Mouse (Mus musculus) B cell, adult 2 months (primary cell): ENCODE results near the gene Scrn2.

Experiments
- DNase-seq, 2 experiments: peaks; one replicate each; pipeline ENCODE4 v3.0.0; 2022

Gene Scrn2

DNA sequence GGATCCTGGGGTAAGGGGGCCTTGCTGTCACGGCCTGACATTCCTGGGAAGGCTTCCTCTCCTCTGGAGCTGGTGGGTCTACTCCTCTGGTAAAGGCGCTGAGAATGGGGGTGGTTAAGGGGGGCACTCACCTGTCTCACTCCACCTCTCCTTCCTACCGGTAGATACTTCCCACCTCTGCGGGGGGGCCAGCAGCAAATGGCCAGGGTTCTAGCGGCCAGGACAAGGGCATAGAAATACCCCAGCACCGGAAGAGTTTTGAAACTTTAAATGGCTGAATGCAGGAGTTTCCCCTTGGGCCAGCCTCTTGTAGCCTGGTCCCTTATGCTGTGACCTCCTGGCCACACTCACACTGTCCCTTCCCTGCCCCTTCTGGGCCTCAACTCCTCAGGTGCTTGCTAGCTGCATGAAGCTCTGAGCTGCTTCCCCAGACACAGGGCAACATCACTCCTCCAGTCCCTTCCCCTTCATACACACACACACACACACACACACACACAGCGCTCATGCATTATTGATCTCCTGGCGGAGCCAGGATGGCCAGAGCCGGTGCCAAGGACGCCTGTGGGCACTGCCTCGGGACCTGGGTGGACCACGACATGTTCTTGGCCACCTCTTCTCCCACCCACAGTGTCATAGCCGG lies 21.3 kb downstream of the Scrn2 start:
- peak in 1 of 2 experiments; percentile 5 for DNase-seq

DNA sequence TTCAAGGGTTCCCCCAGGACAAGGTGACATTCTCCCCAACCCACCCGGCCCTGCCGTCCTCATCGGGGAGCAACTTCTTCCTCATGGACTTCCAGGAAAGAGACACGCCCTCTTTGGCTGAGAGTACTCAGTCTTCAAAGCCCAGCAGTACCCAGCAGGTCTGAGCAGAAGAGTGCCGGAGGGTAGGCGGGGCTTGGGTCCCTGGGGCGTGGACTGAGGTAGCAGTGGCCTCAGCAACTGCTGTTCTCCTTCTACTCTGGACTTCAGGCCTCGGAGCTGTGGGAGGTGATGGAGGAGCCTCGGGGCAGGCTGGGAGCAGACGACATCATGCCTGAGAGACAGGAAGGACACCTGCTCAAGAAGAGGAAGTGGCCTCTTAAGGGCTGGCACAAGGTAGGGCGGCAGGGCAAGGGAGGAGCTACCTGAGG lies 22.5 kb downstream of the Scrn2 start:
- peak; percentile 46 to 50 for DNase-seq

DNA sequence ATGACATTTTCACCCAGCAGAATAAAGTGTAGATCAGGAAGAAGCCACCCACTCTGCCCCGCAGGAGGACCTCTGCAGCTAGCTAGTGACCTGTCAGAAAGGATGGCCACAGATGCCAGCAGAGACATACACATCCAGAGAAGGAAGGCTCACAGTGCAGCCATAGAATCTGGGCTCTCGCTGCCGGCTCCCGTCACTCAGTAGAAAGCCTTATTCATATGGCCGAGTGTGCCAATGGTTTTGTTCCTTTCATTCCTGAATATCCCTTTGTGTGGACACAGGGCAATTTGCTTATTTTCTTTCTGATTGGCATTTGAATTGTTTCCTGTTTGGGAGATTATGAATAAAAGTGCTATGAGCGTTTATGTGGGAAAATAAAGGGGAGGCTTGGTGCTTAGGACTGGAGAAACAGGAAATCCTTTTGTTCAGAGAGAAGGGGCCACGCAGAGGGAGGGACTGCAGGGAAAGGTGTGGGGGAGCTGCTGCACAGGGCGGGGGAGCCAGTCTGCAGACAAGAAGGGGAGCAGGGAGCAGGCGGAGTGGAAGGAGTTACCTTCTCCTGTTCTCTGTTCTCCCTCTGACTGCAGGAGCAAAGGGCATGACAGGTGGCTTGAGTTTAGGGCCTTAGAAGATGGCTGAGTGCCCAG lies 33.7 kb downstream of the Scrn2 start:
- no peak for DNase-seq

DNA sequence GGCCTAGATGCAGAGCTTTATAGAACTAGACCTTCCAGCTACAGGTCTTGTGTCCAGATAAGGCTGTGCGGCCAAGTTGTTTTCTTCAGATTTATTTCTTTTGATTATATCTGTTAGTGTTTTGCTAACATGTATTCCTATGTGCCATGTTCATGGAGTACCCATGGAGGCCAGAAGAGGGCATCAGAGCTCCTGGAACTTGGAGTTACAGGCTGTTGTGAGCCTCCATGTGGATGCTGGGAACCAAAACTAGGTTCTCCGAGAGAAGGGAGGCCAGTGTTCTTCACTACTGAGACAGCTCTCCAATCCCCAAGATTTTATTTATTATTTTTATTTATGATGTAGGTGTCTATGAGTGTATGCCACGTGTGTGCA lies 34.2 kb downstream of the Scrn2 start:
- peak; percentile 17 to 24 for DNase-seq

GRCm38 (mm10) chr11:97065538-97066295 lies 36.0 kb downstream of the Scrn2 start:
- DNase-seq = no peak

GRCm38 (mm10) chr11:97066656-97067360 lies 37.1 kb downstream of the Scrn2 start:
- DNase-seq = no peak

DNA sequence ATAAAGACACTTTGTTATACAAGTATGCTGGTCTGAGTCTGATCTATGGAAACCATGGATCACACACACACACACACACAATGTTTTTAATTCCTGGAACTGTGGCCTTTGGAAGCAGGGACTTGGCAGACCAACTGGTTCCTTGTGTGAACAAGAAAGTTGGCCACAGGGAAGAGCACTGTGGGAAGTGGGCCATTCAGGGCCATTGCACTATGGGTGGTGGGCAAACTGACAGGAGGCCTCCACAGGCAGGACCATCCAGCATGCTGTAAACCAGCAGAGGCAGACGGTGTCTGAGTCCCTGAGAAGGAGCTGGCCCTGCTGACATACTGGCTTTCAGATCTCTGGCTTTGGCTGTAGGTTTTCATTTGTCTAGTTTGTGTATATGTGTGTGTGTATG lies 39.6 kb downstream of the Scrn2 start:
- DNase-seq = no peak

DNA sequence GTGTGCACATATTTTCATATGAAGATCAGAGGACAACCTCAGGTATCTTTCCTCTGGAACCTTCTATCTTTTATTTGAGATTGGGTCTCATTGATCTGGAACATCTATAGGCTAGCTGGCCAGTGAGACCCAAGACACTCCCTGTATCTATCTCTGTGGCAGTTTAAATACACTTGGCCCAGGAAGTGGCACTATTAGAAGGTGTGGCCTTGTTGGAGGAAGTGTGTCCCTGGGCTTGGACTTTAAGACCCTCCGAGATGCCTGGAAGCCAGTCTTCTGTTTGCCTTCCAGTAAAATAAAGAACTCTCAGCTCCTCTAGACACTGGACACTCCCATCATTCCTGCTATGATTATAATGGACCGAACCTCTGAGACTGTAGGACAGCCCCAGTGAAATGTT lies 40.0 kb downstream of the Scrn2 start:
- no peak for DNase-seq

GRCm38 (mm10) chr11:97071129-97071528 lies 41.4 kb downstream of the Scrn2 start:
- DNase-seq = no peak

- peak; percentile 46 to 52 for DNase-seq
Measured at GRCm38 (mm10) chr11:97072533-97072932, 42.8 kb downstream of the Scrn2 start.

DNA sequence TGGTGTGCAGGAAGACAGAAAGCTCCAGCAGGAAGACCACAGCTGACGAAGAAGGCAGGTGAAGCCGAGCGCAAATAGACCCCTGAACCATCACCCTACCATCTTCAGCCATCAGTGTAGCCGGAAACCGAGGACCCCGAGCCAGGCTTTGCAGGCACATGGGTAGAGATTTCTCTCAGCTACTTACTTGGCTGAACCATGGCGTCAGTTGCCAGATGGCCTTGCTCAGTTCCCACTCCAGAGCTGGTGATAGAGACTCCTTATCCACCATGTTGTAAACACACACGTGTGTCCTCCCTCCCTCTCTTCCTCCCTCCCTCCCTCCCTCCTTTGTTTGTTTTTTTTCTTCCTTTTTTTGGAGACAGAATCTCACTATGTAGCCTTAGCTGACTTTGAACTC lies 44.5 kb downstream of the Scrn2 start:
- no peak for DNase-seq

DNA sequence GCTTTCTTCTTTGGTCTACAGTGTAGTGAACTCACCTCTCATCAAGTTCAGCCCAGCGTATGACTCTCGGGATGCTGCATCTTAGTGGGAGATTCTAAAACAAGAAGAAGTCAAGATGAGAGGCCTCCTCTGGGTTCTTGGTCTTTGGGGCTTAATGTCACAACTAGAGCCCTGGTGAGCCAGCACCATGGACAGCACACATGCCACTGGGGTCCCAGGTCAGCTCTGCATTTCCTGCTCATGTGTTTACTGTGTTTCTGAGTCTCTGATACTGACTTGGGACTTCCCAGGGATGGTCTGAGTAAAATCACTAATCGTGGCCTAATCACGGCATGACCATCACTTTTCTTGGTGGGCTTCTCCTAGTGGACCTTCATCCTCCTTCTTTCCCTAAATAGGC lies 49.0 kb downstream of the Scrn2 start:
- peak; percentile 15 to 16 for DNase-seq

DNA sequence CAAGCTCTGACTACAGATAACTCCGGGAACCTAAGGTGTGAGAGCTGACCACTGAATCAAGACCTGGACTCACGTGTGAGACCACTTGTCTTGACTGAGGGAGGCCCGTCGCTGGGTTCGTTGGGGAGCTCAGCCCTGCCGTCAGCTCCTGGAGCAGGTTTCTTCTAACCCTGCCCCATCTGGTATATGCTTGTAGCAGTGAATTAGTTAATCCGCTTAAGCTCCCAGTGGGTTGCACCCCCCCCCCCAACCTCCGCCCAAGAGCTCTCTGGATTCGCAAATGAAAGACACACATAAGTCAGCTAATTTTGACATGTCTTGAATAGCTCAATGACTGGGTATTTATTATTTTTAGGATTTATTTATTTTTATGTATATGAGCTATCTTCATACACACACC lies 50.6 kb downstream of the Scrn2 start:
- no peak for DNase-seq

DNA sequence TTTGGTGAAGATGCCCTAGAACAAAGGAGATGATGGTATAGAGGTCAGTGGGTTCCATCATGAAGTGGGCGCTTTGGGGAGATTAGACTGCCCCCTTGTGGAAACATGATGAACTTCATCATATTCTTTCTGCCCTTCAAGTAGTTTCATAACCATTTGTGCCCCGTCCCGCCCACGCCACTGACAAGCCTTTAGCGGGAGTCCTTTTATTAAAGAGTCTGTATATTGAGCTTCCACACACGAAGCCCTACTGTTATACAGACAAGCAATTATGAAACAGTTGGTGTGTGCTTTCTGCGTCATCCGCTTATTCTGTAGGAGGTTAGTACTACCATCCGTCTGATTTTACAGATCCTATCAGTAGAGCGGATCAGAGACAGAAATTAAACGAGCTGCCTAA lies 53.2 kb downstream of the Scrn2 start:
- peak; percentile 73 to 76 for DNase-seq
